Mouse (Mus musculus) regulatory T cell (primary cell): ENCODE measurements around the gene Tmem238.

ENCODE experiments used
- in situ Hi-C: fragments of 300-600 bp; cut with MboI, MseI; formaldehyde crosslinking; loops from one replicate; pipeline ENCODE4 v1.15.1; 2025; ENCODE audit warnings: high pct_unique_total_duplicates

The Tmem238 gene

DNA sequence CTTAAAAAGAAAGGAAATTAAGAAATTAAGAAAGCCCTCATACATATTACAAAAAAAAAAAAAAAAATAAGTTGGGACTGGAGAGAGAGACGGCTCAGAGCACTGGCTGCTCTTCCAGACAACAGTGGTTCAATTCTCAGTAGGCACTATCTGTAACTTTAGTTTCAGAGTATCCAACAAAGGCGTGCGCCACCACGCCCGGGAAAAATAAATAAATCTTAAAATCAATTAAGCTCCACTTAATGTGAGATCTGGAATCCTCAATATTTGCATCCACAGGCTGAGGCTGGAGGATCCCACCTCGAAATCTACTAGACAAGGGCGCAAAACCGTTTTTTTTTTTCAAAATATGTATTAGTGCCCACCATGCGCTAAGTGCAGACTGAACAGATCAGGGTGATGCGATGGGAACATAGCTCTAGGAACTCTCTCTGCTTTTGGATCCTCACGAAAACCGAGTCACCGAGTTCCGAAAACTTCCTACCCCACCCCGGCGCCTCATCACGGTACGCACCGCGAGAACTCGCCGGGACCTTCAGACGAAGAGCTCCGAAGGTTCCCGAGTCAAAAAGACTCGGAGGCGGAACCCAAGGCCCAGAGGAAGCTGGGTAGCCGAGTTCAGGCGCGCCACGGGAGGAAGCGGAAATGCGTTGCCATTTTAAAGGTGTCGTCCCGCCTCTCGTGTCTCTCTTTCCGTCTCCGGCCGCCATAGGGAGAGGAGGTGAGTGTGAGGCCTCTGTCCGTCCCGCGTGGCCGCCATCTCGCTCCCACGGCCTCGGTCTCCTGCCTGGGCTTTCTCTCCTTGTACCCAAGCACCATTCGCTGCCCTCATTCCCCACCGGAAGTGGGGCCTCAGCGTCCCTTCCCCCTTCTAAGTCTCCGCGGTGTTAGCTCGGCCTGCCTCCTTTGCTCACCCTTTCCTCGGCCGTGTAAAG, 3.1 kb upstream of the Tmem238 start, which contains the start of gene Rpl28:
Gene Rpl28 (plus strand): TSS at position 597 of the 935 bp plus-strand sequence.
- in situ Hi-C loops = no loop called here

DNA sequence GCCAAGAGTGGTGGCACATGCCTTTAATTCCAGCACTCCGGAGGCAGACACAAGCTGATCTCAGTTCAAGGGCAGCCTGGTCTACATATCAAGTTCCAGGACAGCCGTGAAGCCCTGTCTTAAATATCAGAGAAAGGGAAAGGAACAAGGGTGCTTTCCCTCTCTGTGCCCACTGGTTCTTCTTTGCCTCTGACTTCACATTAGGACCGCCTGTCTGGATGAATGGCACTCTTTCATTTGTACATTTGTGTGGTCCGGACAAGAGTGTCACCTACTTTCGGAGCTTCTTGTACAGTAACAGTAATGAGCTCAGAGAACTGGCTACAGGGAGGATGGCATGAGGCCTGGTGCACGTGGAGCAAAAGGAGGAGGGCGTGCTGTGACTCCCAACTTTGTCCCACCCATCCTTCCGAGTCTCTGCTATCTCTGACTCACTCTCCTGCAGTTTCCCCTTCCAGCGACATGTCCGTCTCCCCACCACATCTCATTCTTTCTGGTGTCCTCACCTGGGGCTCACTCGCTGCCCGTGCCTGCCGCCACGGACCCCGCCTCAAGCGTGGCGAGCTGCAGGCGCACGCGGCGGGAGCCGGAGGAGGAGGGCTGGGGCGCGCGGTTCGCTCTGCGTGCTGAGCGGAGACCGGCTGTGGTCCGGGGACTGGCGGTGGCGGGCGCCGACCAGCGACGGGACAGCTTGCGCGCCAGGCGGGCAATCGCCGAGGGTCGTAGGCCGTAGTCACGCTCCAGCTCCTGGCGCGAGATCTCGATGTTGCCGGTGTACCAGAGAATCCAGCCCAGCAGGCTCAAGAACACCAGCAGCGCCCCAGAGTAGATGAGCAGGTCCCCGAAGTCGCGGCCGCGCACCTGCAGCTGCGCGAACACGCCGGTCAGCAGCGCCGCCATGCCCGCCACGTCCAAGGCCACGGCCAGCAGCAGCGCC, 689 bp downstream of the Tmem238 start:
- in situ Hi-C loops = no loop called here

DNA sequence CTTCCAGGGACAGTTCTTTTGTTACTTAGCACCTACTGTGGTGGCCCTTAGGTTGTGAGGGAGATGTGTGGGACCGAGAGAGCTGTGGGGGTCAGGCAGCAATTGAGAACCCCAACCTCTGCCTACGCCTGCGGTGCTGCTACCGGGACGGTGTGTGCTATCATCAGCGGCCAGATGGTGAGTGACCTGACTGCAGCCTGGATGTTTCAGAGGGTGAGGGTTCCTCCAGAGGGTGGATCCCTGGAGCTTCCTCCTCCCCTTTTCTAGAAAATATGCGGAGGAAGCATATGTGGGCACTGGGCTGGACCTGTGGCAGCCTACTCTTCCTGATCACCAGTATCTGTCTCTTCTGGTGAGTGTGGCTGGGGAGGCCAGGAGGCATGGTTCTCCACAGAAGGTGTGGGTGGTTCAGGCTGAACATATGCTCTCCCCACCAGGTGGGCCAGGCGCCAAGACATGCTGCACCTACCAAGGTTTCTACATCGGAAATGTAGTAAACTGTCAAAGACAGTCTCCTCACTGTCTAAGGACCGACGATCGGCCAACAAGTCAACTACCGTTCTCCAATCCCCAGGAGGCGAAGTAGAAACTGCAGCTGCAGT, 5.7 kb downstream of the Tmem238 start:
- in situ Hi-C loops = no loop called here

DNA sequence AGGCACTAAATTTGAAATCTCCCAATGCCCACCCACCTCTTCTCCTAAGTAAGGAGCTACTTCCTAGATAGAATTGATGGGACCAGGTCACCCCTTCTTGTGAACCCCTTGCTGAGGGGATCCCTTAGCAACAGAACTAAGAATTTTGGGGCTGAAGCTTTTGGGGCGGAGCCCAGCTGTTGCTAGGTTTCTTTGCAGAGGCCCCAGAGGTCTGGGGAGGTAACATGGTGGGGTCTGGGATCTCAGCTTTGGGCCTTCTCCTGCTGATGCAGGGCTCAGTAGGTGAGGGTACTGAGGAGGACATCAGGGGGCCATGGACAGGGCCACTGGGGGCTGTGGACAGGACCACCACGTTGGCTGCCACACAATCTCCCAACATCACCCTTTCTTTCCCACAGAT, 6.7 kb downstream of the Tmem238 start, which contains the start of the genes Il11 and Tmem190:
Gene Il11 (minus strand): TSS at position 101 of the 400 bp plus-strand sequence.
Gene Tmem190 (plus strand): TSS at position 179 of the 400 bp plus-strand sequence.
- in situ Hi-C loops = no loop called here

DNA sequence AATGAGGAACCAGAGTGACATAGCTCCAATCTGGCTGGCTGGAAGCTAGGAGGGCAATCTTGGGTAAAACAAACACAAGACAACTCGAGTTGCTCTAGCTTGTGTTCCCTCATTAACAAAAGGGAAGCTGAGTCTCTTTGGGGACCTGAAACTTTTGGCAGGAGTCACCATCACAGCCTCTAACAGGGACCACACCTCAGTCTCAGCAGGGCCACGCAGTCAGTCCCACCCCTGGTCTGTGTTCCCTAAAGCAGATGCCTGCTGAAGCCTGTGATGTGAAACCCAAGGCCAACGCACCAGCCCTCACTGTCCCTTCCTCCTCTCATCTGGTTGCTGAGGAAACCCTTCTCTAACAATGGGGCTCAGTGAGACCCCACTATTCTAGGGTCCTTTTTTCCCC, 7.3 kb downstream of the Tmem238 start:
- in situ Hi-C loops = no loop called here

DNA sequence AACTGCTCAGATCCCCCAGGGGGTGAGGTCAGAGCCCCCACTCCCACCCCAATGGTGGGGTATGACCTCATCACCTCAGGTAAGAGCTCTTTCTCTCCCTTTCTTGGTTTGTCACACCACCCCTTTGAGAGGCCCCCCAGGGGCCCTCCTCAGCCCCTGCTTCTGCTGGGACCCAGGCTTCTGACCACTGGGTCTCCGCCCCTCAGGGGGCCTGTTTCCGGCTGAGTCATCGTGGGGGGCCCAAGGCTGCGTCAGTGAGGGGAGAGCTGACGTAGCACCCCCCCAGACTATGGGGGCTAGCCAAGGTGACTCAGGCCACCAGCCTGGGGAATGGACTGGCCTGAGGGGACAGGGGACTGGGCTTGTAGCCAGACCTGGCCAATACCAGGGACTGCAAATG, 9.5 kb downstream of the Tmem238 start:
- in situ Hi-C loops = no loop called here

DNA sequence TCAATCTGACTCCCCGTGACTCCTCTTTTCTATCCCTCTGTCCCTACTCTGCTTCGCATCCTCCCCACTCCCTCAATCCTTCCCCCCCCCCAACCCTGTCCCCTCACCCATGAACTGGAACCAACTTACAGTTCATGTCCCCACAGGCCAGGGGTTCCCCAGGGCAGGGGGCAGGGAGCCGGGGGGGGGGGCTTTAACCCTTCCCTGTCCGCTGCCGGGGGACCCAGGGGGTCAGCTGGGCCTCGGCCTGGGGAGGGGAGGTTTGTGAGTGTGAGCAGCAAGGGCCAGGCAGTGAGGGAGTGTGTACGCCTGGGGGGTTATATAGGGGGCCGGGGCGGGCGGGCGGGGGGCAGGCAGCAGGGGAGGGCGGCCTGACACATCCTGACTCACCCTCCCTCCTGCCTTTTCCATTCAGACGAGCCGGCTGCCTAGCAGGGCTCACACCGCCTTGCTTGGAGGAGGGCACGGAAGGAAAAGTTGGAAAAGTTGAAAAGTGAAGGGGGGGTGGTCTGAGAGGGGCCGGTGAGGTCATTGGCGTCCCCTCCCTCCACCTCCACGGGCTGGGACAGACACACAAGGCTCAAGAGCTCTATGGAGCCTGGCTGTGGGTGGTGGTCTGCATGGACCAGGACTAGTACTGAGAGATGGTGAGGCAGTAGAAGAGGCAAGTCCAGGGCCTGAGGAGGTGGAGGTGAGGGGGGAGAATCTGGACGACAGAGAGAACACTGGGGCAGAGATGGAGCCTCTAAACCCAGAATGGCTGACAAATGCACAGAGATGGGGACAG, 11.4 kb downstream of the Tmem238 start:
- in situ Hi-C loops = no loop called here

DNA sequence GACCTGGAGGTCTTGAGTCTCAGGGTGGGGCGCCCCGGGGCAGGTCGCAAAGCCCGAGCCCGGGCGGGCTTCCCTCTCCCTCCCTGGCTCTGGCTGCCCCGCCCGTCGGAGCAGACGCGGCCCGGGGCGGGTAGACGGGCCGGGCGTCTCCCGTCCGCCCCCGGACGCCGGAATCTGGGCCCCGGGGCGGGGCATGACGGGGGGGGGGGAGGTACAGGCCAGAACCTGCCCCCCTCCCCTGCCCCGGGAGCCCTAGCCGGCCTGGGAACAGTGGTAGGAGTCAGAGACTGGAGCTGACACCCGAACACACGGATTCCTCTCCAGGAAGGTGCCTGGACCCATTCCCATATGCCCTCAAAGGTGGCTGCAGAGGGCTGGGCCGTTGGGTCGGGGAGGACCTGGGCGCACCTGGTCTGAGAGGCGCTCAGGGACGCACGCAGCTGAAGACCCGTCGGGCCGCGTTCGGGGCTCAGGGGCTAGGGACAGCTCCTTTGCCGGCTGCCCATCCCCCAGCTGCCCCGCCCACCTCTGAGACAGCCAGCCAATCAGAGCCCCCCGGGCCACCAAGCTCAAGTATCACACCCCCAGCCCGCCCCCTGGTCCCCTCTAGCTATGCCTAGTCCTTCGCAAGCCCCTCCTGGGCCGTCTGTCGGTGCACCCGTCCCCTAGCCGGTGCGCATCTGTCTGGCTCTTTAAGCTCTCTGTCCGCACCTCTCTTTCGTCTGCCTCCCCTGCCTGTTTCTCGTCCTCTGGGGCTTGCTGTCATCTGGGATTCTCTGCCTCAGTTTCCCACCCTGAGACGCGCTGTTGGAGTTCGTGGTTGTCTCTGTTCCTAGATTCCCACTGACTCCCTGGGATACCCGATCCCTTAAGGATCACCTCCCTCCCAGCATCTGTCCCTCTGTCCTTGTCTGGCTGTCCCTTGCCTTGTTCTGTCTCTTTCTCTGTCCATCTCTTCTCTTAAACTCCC, 12.3 kb downstream of the Tmem238 start:
- in situ Hi-C loops = no loop called here

DNA sequence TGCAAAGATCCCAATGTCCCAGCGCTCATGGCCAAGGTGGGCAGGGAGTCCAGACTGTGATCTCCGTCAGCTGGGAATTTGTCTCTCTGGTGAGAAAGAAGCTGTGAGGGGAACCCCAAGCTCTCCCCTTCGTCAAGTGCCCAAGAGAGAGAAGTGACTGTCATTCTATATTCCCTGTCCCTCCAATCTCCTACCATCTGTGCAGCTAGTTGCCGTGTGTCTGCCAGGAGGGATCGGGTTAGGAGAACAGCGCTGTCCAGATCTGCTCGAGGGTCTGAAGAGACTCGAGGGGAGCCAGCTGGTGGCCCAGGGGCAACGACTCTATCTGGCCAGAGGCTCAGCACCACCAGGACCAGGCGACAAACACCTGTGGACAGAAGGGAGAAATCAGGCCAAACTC, 13.3 kb downstream of the Tmem238 start:
- in situ Hi-C loops = no loop called here

DNA sequence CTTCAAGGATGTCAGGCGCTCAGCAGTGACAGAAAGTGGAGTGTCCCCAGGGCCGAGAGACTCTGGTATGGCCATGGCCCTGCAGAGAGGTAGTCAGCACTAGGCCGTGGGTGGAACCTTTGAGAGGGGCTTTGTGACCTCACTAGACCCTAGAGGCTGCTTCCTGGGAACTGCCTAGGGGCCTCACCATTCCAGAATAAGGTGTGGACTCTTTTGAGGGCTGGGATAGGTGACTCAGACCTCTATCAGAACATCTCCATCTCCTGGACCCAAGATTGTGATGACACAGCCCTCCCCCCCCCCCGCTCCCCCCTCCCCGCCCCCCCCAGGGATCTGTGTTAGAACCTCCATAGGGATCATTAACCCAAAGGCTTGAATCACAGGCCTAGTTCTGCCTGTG, 18.3 kb downstream of the Tmem238 start, which contains the start of gene Fam71e2:
Gene Fam71e2 (minus strand): TSS at position 101 of the 400 bp plus-strand sequence.
- in situ Hi-C loops = no loop called here

DNA sequence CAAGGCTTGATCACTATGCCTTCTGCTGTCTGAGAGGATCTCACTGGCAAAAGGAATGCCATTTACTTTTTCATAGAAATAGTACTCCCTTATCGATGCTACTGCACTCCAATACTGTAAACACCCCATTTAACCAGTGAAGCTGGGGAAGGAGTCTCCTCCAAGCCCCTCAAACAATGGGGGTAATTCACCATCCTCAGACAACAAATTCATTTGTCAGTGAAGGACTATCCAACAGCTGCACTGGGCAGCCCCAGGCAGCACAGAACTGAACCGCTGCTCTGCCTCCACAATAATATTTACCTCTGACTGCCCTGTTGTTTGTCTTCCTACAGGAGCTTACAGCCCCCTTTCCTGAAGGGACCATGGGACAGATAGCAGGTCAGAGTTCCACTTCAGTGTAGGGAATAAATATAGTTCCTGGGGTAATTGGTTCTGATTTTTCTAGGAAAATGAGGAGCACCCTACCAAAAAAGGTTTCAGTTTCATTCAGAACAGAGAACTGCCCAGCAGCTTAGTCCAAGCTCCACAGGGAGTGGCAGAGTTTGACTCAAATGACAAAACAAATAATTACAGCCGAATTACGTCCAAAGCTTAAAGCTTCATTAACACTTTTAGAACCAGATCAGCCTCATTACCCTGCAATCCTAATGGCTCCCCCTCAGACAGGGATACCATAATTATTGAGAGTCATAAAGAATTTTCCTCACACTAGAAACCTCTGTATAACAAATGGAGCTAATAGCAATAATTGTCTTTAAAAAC, 24.3 kb downstream of the Tmem238 start:
- in situ Hi-C loops = no loop called here

DNA sequence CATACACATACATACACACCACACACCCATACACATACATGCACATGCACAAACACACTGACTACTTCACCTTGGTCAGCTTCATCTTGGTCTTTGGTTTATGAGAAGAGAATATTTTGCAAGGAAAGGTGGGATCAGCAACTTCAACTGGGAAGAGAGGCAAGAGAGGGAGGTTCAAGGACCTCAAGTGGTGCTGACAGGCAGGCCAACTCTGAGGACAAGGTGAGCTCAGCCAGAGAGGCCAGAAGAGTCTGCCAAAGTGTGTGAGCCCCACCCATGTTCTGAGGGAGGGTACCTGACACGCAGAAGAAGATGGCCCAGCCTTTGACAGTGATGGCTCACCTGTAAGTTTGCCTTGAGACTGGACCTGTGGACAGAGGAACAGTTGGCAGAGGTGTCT, 29.8 kb downstream of the Tmem238 start:
- in situ Hi-C loops = no loop called here

DNA sequence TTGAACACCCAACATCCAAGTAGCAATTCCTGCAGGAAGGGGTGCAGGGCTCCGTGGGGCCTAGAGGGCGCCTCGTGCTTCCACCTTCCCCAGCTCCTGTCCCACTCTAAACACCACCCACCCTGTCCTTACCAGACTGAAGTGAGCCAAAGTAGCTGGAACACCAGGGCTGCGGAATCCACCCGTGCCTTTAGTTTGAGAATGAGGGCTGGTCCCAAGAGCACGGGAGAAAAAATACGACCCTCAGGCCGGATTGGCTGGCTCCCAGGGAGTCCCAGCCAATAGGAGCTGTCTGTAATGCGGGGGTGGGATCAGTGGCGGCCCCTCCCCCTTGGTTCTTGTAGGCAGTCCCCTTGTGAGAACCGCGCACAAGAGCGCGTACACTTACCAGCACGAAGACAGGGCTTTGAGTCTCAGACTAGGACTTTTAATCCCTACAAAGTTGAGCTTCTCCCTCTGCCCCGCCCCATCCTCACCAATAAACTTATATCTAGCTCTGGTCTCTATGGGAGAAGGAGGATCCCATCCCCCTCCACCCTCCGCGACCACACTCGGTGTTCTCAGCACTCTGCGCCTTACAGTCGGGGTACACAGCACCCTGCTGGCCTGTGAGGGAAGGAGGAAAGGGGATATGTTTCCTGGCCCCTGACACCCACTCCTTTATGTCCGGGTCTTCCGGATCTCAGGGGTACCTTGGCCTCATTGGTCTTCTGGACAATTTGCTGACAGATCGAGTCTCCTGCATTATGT, 36.5 kb downstream of the Tmem238 start, which contains the start of gene Cox6b2:
Gene Cox6b2 (minus strand): TSS at position 274 of the 750 bp plus-strand sequence.
- in situ Hi-C loops = loop anchor here (5.0 kb wide), 1 partner anchor 51 kb away; no protein-coding TSS in a partner anchor

DNA sequence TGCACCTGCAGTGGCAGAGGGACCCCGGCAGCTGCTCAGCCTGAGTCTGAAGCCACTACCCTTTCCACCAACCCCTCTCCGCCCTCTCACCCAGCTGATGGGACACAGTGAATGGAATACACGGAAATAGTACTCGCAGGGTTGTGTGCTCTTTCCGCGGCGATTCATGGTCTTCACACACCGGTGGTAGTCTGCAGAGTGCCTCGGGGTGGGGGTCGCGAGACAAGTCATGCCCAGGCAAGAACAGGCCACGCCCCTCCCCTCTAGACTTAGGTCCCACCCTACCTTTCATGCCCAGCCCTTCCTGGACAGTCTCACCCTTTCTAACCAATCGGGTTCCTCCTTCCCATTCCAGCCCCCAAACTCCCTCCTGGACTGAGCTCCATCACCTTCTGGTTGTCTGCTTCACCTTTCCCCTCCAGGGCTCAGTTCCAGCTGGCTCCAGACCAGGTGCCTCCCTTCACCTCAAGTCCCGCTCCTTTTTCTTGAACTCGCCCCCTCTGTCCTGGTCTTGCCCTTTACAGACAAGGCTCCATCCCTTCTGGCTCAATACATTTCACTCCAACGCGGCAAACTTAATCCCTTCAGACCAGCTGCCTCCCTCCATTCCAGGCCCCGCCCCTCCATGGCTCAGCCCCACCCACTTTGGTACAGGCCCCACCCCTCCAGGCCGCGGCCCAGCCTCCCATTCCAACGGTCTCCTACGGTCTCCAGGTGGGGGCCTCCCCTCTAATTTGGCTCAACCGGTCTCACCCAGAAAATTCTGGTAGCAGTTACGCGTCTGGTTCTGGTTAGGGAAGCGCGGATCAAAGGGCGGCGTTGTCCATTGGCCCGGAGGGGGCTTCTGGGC, 37.3 kb downstream of the Tmem238 start:
- in situ Hi-C loops = loop anchor here (5.0 kb wide), 1 partner anchor 50 kb away; no protein-coding TSS in a partner anchor

DNA sequence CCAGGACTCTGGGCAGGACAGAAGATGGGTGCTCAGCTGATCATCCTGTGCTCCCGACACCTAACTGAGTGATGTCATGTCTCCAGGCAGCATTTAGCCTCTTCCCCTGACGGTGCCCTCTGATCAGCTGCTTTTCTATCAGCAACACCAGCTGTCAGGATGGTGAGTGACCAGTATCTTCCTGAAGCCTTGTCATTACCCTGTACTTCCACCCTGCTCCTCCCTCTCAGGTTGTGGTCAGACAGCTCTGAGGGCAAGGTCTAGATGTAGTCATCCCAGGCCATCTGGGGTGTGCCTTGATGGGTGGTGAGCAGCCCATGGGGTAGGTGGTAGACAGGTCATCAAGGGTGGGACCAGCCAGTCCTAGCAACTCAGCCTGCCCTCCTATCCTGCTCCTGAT, 40.3 kb downstream of the Tmem238 start:
- in situ Hi-C loops = no loop called here

DNA sequence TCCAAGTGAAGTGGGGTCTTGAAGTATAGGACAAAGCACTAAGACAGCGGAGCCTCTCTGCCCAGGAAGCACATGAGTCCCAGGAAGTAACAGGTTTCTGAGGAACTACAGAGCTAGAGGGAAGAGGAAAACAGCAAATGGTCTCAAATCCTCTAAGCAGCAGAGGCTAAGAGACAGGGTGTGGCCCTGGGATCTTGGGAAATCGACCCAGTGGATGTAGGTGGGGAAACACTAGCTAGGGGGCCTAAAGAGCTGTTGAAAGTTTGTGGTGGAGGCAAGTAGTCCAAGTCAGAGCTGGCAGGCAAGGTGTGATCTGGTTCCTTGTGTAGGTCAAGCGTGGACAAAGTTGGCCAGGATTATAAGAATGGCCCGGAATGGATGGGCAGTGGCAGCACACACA, 41.1 kb downstream of the Tmem238 start:
- in situ Hi-C loops = no loop called here
